Mouse (Mus musculus) C2C12 (cell line): ENCODE results near the gene Gm29776. TPM values are rescaled to one million over a fixed set of nuclear protein-coding genes. Genes with fewer than 3 reads are reported as not detected.

Experiments used
- H3K27me3 ChIP-seq: one replicate; pipeline ENCODE4 v1.6.1; 2011; ENCODE audit not compliant: control insufficient read depth, insufficient read depth, insufficient read length
- H3K36me3 ChIP-seq: one replicate; pipeline ENCODE4 v1.6.1; 2011; ENCODE audit not compliant: control insufficient read depth, insufficient read depth
- H3K4me3 ChIP-seq: one replicate; pipeline ENCODE4 v1.5.1; 2011; ENCODE audit warnings: mild to moderate bottlenecking, control low read depth; ENCODE audit not compliant: poor library complexity, insufficient read depth, severe bottlenecking
- H3K79me2 ChIP-seq: one replicate; pipeline ENCODE4 v1.6.1; 2011; ENCODE audit not compliant: control insufficient read depth, insufficient read depth
- H3K79me3 ChIP-seq: one replicate; pipeline ENCODE4 v1.6.1; 2011; ENCODE audit warnings: low read depth, control low read depth
- H3ac ChIP-seq: one replicate; pipeline ENCODE3; 2011; ENCODE audit warnings: low read depth; ENCODE audit not compliant: control insufficient read depth, insufficient read length
- CEBPB ChIP-seq: IDR thresholded peaks from one replicate; pipeline ENCODE4 v1.6.1; 2011; ENCODE audit warnings: low read depth, mild to moderate bottlenecking, control low read depth, moderate library complexity
- CTCF ChIP-seq: IDR thresholded peaks from one replicate; pipeline ENCODE4 v1.5.1; 2011; ENCODE audit not compliant: control insufficient read depth, insufficient read depth, insufficient read length
- FOSL1 ChIP-seq: IDR thresholded peaks from one replicate; pipeline ENCODE4 v1.8.0; 2011; ENCODE audit warnings: mild to moderate bottlenecking, low read length; ENCODE audit not compliant: poor library complexity, insufficient read depth, severe bottlenecking
- MAX ChIP-seq: IDR thresholded peaks from one replicate; pipeline ENCODE4 v1.6.1; 2011; ENCODE audit warnings: mild to moderate bottlenecking, control low read depth
- MYOD1 ChIP-seq: IDR thresholded peaks from one replicate; pipeline ENCODE4 v1.6.1; 2011; ENCODE audit warnings: low read depth; ENCODE audit not compliant: control insufficient read depth, insufficient read length
- MYOG ChIP-seq: IDR thresholded peaks from one replicate; pipeline ENCODE4 v1.6.1; 2011; ENCODE audit not compliant: control insufficient read depth, insufficient read length; ENCODE audit errors: extremely low read depth
- USF1 ChIP-seq: IDR thresholded peaks from one replicate; pipeline ENCODE4 v1.6.1; 2011; ENCODE audit warnings: low read depth, mild to moderate bottlenecking, control low read depth, moderate library complexity
- microRNA-seq: library from miRNA; unstranded; fragments of <30 nt; microRNA quantifications from one replicate; pipeline ENCODE4, GENCODE M21; 2019; ENCODE audit warnings: borderline microRNAs expressed
- polyA plus RNA-seq: library from polyadenylated mRNA; unstranded; fragments of >200 nt; fragmentation: generic; extraction: Trizol; gene quantifications from one replicate; pipeline ENCODE4 v1.2.1, GENCODE M21; 2012; ENCODE audit warnings: missing spikeins

Gene Gm29776
- polyA plus RNA-seq, 1 experiment: not detected

DNA sequence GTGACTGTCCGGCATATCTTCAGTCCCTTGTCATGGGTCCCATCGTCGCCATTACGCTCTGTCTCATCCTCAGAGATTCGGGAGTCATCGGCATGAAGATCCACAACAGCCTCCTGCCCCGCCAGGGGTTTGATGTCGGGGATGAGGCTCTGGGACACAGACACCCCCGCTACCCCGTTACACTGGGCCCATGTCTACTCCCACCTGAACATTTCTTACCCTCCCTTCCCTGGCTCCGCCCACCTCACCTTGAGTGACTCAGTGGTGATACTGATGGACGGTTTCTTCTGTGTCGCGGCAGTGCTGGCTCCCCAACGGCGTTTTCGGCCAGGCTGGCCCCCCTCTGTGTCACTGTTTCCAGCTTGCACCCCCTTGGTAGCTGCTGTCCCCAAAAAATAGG is 52.2 kb downstream of the Gm29776 start:
- Histone ChIP-seq H3ac (no peak overlapping the region), H3K27me3 (no peaks in the 10 kb centered on the region), H3K79me2 (peaks cover 41% of the 10 kb centered on the region), H3K79me3 (peaks cover 20% of the 10 kb centered on the region), H3K36me3 (peaks cover 89% of the 10 kb centered on the region), H3K4me3 (no peak overlapping the region)
- TF ChIP-seq MYOD1 (no peak), MYOG (no peak), USF1 (no peak), MAX (no peak), FOSL1 (no peak), CTCF (no peak), CEBPB (no peak)

DNA sequence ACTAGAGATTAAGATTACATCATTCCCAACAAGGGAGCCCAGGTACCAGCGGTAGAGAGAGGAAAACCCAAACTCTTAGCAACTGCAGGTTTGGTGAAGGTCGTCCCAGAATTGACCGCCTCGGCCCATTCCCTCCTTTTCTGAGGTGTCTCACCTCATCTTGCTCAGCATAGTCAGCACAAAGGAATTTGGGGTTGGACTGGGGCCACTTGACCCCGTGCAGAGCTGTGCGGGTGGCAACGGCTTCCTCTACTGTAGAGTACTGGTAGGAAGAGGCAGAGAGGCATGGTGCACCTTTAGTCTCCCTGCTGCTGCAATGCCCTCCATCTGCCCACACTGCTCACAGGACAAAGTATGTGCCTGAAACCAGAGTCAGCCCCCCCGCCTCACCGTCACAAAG is 54.3 kb downstream of the Gm29776 start:
- Histone ChIP-seq H3K79me3 (peaks cover 10% of the 10 kb centered on the region), H3K36me3 (peaks cover 71% of the 10 kb centered on the region), H3K79me2 (peaks cover 20% of the 10 kb centered on the region), H3K27me3 (no peaks in the 10 kb centered on the region), H3ac (no peak overlapping the region), H3K4me3 (no peak overlapping the region)
- no peak for TF ChIP-seq MYOG
- no peak for TF ChIP-seq USF1
- TF ChIP-seq CEBPB: no peak
- no peak for TF ChIP-seq CTCF
- no peak for TF ChIP-seq MAX
- TF ChIP-seq FOSL1: no peak
- TF ChIP-seq MYOD1: no peak

DNA sequence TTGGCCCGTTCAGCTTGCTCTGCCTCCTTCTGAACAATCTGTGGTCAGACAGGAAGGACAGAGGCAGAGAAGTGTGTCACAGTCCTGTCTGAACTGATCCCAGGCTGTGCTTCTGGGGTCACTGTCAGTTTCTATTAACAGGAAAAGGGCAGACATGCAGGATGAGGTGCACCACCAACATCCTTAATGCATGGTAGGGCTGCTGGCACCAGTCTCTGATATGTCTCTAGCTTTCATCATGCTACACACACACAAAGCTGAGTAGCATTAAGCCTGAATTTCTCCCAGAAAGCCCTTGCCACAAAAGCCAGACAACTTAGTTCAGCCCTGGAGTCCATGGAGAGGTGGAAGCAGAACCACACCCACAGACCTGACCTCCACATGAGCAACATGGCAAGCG is 55.6 kb downstream of the Gm29776 start:
- no peak overlapping the region for H3ac ChIP-seq
- H3K79me3 ChIP-seq: peaks cover under 1% of the 10 kb centered on the region
- peaks cover 58% of the 10 kb centered on the region for H3K36me3 ChIP-seq
- H3K27me3 ChIP-seq: no peaks in the 10 kb centered on the region
- peaks cover 7% of the 10 kb centered on the region for H3K79me2 ChIP-seq
- TF ChIP-seq MAX: no peak
- TF ChIP-seq MYOD1: no peak
- TF ChIP-seq FOSL1: no peak
- TF ChIP-seq USF1: no peak
- TF ChIP-seq CTCF: no peak
- TF ChIP-seq CEBPB: no peak
- TF ChIP-seq MYOG: no peak
- H3K4me3 ChIP-seq: no peak overlapping the region

Small RNA genes lying within 50 kb of the gene (microRNA-seq; reads per million reads assigned to microRNA genes)
- gene Mir6948: 0.28 reads per million

Other genes with a start within 250 kb of the Gm29776 start
- gene Lrp10, start 234.7 kb downstream of the Gm29776 start, polyA plus RNA-seq: 72.8 TPM
- gene Rem2, start 222.7 kb downstream of the Gm29776 start, polyA plus RNA-seq: 0.56 TPM
- gene Prmt5, start 181.3 kb downstream of the Gm29776 start, polyA plus RNA-seq: 174 TPM
- 30.0 TPM for gene Haus4, start 144.2 kb downstream of the Gm29776 start, polyA plus RNA-seq
- 50.7 TPM for gene Ajuba, start 121.3 kb downstream of the Gm29776 start, polyA plus RNA-seq
- gene 4931414P19Rik, start 92.8 kb downstream of the Gm29776 start, polyA plus RNA-seq: 6.0 TPM
- 469 TPM for gene Psmb5, start 80.8 kb downstream of the Gm29776 start, polyA plus RNA-seq
- 0.01 TPM for gene Psmb11, start 77.4 kb downstream of the Gm29776 start, polyA plus RNA-seq
- gene Gm17606, start 57.9 kb downstream of the Gm29776 start, polyA plus RNA-seq: not detected
- 4.6 TPM for gene Cdh24, start 57.5 kb downstream of the Gm29776 start, polyA plus RNA-seq
- gene 1700123O20Rik, start 12.6 kb downstream of the Gm29776 start, polyA plus RNA-seq: 40.0 TPM
- gene Acin1, start 11.9 kb downstream of the Gm29776 start, polyA plus RNA-seq: 107 TPM
- not detected for gene Cebpe, start 13.3 kb upstream of the Gm29776 start, polyA plus RNA-seq
- not detected for gene Slc7a8, start 83.1 kb upstream of the Gm29776 start, polyA plus RNA-seq
- not detected for gene Rnf212b, start 115.3 kb upstream of the Gm29776 start, polyA plus RNA-seq
- 1.3 TPM for gene Homez, start 172.1 kb upstream of the Gm29776 start, polyA plus RNA-seq
- gene Ppp1r3e, start 178.7 kb upstream of the Gm29776 start, polyA plus RNA-seq: 1.1 TPM
- gene Bcl2l2, start 184.5 kb upstream of the Gm29776 start, polyA plus RNA-seq: 16.5 TPM
- gene Gm20521, start 184.6 kb upstream of the Gm29776 start, polyA plus RNA-seq: 0.49 TPM
- 146 TPM for gene Pabpn1, start 193.7 kb upstream of the Gm29776 start, polyA plus RNA-seq
- 0.27 TPM for gene Slc22a17, start 214.3 kb upstream of the Gm29776 start, polyA plus RNA-seq
- 0.16 TPM for gene Efs, start 227.3 kb upstream of the Gm29776 start, polyA plus RNA-seq
- gene Il25, start 233.9 kb upstream of the Gm29776 start, polyA plus RNA-seq: not detected
- not detected for gene Cmtm5, start 237.4 kb upstream of the Gm29776 start, polyA plus RNA-seq